Mouse (Mus musculus) E14TG2a.4 (cell line): Measurements from ENCODE around the gene Rars2.

Source experiments
- CTCF ChIP-seq: conservative IDR thresholded peaks from 2 replicates; pipeline ENCODE4 v1.5.1; 2014; ENCODE audit warnings: low read length
- NANOG ChIP-seq: IDR thresholded peaks from 2 replicates; pipeline ENCODE4 v1.6.1; 2014; ENCODE audit warnings: borderline replicate concordance, low read length, mixed read lengths
- POU5F1 ChIP-seq: IDR thresholded peaks from 2 replicates; pipeline ENCODE4 v1.6.1; 2014; ENCODE audit warnings: low read length, borderline replicate concordance

- TF ChIP-seq CTCF, result no peak
- TF ChIP-seq NANOG, result no peak
- TF ChIP-seq POU5F1, result no peak
Measured at GRCm38 (mm10) chr4:34583427-34583826, 31.3 kb upstream of the Rars2 start.
